Mouse (Mus musculus): ENCODE results near the gene Ugt8a. TPM values are rescaled to one million over a fixed set of nuclear protein-coding genes. Genes with fewer than 3 reads are reported as not detected.
A peak's percentile ranks its signal among the peaks of the same experiment; 100 is the strongest.

The Ugt8a gene
- polyA plus RNA-seq (2015; fragmentation: Nextera tagmentation; extraction: Ambion mirVana), result 3.1 and 3.7 TPM in 2 replicates

DNA sequence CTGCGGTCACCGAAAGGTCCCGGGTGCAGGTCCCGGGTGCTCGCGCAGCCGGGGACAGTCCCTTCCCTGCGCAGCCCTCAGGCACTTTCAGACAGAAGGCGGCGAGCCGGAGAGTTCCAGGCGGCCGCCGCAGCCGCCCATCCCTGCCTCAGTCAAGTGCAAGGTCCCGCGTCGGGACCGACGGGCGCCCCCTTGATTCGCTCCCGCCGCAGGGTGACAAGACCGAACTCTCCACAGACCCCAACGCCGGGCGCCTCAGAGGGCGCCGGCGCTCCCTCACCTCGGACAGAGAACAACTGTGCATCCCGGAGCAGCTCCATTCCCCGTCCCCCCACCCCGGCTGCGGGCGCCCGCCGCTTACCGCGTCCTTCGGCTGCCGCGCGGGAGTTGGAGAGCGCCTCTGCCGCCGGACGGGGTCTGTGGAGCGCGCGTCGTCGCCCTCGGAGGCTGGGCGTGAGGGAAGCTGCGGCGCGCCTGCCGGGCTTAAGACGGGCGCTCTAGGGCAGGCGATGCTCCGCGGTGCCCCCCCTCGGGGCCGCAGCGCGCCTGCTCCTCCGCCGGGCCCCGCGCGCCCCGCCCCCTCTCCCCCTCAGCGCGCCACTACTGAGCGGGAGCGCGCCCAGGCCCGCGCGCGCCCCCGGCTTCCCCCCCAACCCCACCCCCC is at the start of gene Ugt8a:
Gene Ugt8a (minus strand): TSS at position 528 of the 664 bp plus-strand sequence.
- H3K4me3 ChIP-seq, result peak within 1 kb of the TSS; percentile 68
- ATAC-seq, result peak; percentile 95
- peak within 1 kb of the TSS; percentile 68 for H3K9ac ChIP-seq
- WGBS, result under 1% methylated on average over 67 of the region's 85 CpGs
- no peaks in the 10 kb centered on the region for H3K36me3 ChIP-seq (ENCODE audit: poor library complexity, severe bottlenecking)
- peak within 1 kb of the TSS; percentile 90 for H3K4me2 ChIP-seq
- peaks cover 10% of the 10 kb centered on the region for H3K4me1 ChIP-seq
- peak within 1 kb of the TSS; percentile 70 for H3K27ac ChIP-seq
- H3K9me3 ChIP-seq (replicated peaks), result no peaks in the 10 kb centered on the region
- peaks cover 9% of the 10 kb centered on the region for H3K27me3 ChIP-seq

GRCm38 (mm10) chr3:125986639-125987038 is 48.2 kb upstream of the Ugt8a start:
- Histone ChIP-seq H3K4me2 (no peak overlapping the region), H3K4me3 (no peak overlapping the region), H3K27me3 (no peaks in the 10 kb centered on the region), H3K9me3 (replicated peaks) (no peaks in the 10 kb centered on the region), H3K4me1 (no peaks in the 10 kb centered on the region), H3K27ac (no peak overlapping the region), H3K9ac (no peak overlapping the region), H3K36me3 (ENCODE audit: poor library complexity, severe bottlenecking) (no peaks in the 10 kb centered on the region)
- ATAC-seq, result no peak

DNA sequence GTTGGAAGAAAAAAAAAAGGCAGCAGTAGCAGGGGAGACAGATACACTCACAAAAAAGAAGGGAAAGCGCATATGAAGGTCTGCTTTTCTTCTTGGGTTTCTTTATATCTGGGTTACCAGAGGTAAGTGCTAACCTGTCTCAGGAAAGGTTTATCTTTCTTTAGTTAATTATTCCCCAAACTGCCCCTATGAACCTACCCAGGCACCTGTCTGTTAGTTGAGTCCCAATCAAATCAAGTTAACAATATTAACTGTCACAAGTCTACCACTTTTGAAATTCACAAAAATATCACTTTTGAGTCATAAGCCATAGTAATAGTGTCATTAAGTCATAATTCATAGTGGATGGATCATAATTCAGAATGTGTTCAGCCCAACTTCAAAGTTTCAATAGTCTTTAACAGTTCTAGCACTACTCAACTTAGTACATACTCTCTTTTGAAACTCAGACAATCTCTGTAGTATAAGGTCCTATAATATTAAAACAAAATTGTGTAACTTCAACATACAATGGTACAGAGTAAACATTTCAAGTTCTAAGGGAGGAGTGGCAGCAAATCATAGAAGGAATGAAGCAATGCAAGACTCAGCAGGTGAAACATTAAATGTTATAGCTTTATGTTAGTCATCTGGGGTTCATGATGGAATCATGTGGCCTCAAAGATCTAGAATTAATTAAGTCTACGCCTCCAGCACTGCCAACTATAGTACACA is 45.4 kb upstream of the Ugt8a start:
- no peak for ATAC-seq
- no peaks in the 10 kb centered on the region for H3K9me3 ChIP-seq (replicated peaks)
- no peaks in the 10 kb centered on the region for H3K4me1 ChIP-seq
- no peaks in the 10 kb centered on the region for H3K27me3 ChIP-seq
- no peaks in the 10 kb centered on the region for H3K36me3 ChIP-seq (ENCODE audit: poor library complexity, severe bottlenecking)
- 83% methylated on average over 2 of the region's 2 CpGs for WGBS
- no peak overlapping the region for H3K4me3 ChIP-seq
- no peak overlapping the region for H3K27ac ChIP-seq
- H3K4me2 ChIP-seq, result no peak overlapping the region
- no peak overlapping the region for H3K9ac ChIP-seq

DNA sequence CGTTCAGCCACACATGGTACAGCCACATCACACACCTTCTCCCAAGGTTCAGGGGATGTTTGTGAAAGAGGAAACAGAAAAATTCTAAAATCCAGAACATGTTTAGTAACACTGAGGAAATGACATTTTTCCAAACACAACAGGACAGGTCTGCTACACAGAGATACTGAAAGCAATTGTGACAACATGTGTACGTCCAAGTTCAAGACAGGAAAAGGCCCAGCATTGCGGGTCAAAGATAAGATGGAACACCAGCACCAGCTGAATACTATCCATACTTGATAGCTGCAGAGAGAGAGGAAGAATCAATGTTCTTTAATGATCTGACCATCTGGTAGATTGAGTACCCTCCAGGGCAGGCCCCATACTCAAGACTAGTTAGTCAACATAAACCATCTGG is 41.1 kb upstream of the Ugt8a start:
- no peak overlapping the region for H3K27ac ChIP-seq
- ATAC-seq, result no peak
- H3K9me3 ChIP-seq (replicated peaks), result no peaks in the 10 kb centered on the region
- 94% methylated on average over 3 of the region's 3 CpGs for WGBS
- no peaks in the 10 kb centered on the region for H3K27me3 ChIP-seq
- H3K9ac ChIP-seq, result no peak overlapping the region
- no peaks in the 10 kb centered on the region for H3K4me1 ChIP-seq
- no peak overlapping the region for H3K4me3 ChIP-seq
- H3K4me2 ChIP-seq, result no peak overlapping the region
- H3K36me3 ChIP-seq (ENCODE audit: poor library complexity, severe bottlenecking), result no peaks in the 10 kb centered on the region

DNA sequence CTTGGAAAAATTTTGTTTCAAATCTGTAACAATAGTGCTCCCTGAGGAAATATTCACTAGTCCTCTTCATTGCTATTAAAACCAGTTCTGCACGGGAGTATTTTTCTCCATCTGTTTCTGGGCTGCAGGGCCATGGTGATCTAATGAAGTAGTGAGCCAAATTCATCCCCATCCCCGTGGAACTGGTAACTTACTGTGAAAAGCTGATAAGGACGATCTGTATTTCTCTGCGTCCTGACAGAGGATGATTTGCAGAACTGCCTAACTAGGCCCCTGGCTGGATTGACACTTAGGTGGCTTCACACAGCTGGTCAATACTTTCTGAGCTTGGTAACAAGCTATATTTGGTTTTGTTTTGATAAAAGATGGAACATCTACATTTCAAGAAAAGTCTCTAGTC is 37.5 kb upstream of the Ugt8a start:
- no peak overlapping the region for H3K27ac ChIP-seq
- H3K4me2 ChIP-seq, result no peak overlapping the region
- no peak overlapping the region for H3K4me3 ChIP-seq
- no peaks in the 10 kb centered on the region for H3K9me3 ChIP-seq (replicated peaks)
- ATAC-seq, result no peak
- H3K9ac ChIP-seq, result no peak overlapping the region
- no peaks in the 10 kb centered on the region for H3K36me3 ChIP-seq (ENCODE audit: poor library complexity, severe bottlenecking)
- H3K27me3 ChIP-seq, result no peaks in the 10 kb centered on the region
- H3K4me1 ChIP-seq, result no peaks in the 10 kb centered on the region
- whole genome bisulfite sequencing, result 80% methylated on average over 4 of the region's 4 CpGs

GRCm38 (mm10) chr3:125969458-125969857 is 31.0 kb upstream of the Ugt8a start:
- Histone ChIP-seq H3K4me3 (no peak overlapping the region), H3K9me3 (replicated peaks) (no peaks in the 10 kb centered on the region), H3K4me1 (no peaks in the 10 kb centered on the region), H3K36me3 (ENCODE audit: poor library complexity, severe bottlenecking) (no peaks in the 10 kb centered on the region), H3K9ac (no peak overlapping the region), H3K4me2 (no peak overlapping the region), H3K27me3 (no peaks in the 10 kb centered on the region), H3K27ac (no peak overlapping the region)
- WGBS, result 37% methylated on average over 4 of the region's 4 CpGs
- ATAC-seq, result no peak

DNA sequence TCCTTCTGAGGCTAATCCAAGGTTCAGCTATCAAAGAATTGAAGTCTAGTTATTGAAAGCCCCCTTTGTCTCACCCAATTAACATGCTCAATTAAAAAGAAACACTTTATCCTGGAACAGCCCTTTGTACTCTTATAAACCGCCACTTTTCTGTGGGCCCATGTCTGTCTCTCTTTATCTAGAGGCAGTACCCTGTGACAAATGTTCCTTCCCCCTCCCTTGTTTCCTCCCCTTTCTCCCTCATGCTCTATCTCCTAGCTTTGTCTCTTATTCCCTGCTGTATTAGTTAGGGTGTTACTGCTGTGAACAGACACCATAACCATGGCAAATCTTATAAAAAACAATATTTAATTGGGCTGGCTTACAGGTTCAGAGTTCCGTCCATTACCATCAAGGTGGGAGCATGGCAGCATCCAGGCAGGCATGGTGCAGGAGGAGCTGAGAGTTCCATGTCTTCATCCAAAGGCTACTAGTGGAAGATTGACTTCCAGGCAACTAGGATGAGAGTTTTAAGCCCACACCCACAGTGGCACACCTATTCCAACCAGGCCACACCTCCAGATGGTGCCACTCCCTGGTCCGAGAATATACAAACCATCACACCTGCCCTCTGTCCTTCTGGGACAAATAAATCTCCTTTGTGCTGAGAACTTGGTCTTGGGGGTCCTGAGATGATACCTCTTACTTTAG is 17.9 kb upstream of the Ugt8a start:
- Histone ChIP-seq H3K27me3 (no peaks in the 10 kb centered on the region), H3K9me3 (replicated peaks) (no peaks in the 10 kb centered on the region), H3K4me2 (no peak overlapping the region), H3K4me1 (no peaks in the 10 kb centered on the region), H3K36me3 (ENCODE audit: poor library complexity, severe bottlenecking) (no peaks in the 10 kb centered on the region), H3K27ac (no peak overlapping the region), H3K9ac (no peak overlapping the region), H3K4me3 (no peak overlapping the region)
- ATAC-seq, result no peak; the same call in 1 of the 2 replicates
- WGBS, result 51% methylated on average over 3 of the region's 3 CpGs

- WGBS, result 88% methylated on average over 1 of the region's 1 CpGs
- no peak overlapping the region for H3K9ac ChIP-seq
- H3K9me3 ChIP-seq (replicated peaks), result no peaks in the 10 kb centered on the region
- no peak overlapping the region for H3K4me2 ChIP-seq
- H3K4me3 ChIP-seq, result no peak overlapping the region
- no peaks in the 10 kb centered on the region for H3K27me3 ChIP-seq
- no peak for ATAC-seq
- no peak overlapping the region for H3K27ac ChIP-seq
- H3K36me3 ChIP-seq (ENCODE audit: poor library complexity, severe bottlenecking), result no peaks in the 10 kb centered on the region
- no peaks in the 10 kb centered on the region for H3K4me1 ChIP-seq
Measured at GRCm38 (mm10) chr3:125954881-125955280, 16.5 kb upstream of the Ugt8a start.

GRCm38 (mm10) chr3:125940811-125941210 is 2.4 kb upstream of the Ugt8a start:
- H3K9me3 ChIP-seq (replicated peaks), result no peaks in the 10 kb centered on the region
- H3K36me3 ChIP-seq (ENCODE audit: poor library complexity, severe bottlenecking), result no peaks in the 10 kb centered on the region
- H3K27ac ChIP-seq, result no peak overlapping the region
- no peak overlapping the region for H3K9ac ChIP-seq
- H3K27me3 ChIP-seq, result peaks cover 9% of the 10 kb centered on the region
- WGBS, result 81% methylated on average over 3 of the region's 3 CpGs
- H3K4me3 ChIP-seq, result no peak overlapping the region
- ATAC-seq, result no peak
- no peak overlapping the region for H3K4me2 ChIP-seq
- peaks cover 10% of the 10 kb centered on the region for H3K4me1 ChIP-seq

DNA sequence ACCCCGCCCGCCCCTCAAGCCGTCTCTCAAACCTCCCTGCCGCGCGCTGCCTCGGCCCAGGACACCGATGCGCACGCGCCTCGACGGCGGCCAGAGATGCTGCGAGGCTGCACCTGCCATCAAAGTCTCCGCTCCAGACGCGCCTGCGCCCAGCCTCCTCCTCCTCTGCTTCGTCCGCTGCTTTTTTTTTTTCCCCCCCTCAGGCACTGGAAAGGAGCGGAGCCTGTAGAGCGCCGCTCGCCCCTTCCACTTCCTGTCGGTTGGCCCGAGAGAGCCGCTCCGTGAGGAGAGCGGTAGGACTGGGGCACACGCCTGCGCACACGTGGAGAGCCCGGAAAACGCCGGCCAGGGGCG is 314 bp upstream of the Ugt8a start:
- H3K4me2 ChIP-seq, result peak overlapping the region; percentile 90
- H3K27ac ChIP-seq, result no peak overlapping the region
- peak; percentile 91 for ATAC-seq
- H3K9ac ChIP-seq, result peak overlapping the region; percentile 68
- H3K27me3 ChIP-seq, result peaks cover 9% of the 10 kb centered on the region
- peaks cover 10% of the 10 kb centered on the region for H3K4me1 ChIP-seq
- 0% methylated on average over 32 of the region's 37 CpGs for WGBS
- H3K36me3 ChIP-seq (ENCODE audit: poor library complexity, severe bottlenecking), result no peaks in the 10 kb centered on the region
- H3K9me3 ChIP-seq (replicated peaks), result no peaks in the 10 kb centered on the region
- H3K4me3 ChIP-seq, result peak overlapping the region; percentile 68

GRCm38 (mm10) chr3:125937536-125938091 is 805 bp downstream of the Ugt8a start:
- H3K4me2 ChIP-seq, result peak overlapping the region; percentile 90
- H3K27ac ChIP-seq, result peak overlapping the region; percentile 70; the same call in 1 of the 2 replicates
- peak overlapping the region; percentile 68 for H3K4me3 ChIP-seq
- H3K27me3 ChIP-seq, result peaks cover 9% of the 10 kb centered on the region
- H3K4me1 ChIP-seq, result peaks cover 10% of the 10 kb centered on the region
- WGBS, result under 1% methylated on average over 39 of the region's 43 CpGs
- no peaks in the 10 kb centered on the region for H3K36me3 ChIP-seq (ENCODE audit: poor library complexity, severe bottlenecking)
- H3K9ac ChIP-seq, result peak overlapping the region; percentile 68
- H3K9me3 ChIP-seq (replicated peaks), result no peaks in the 10 kb centered on the region
- ATAC-seq, result peak; percentile 73

DNA sequence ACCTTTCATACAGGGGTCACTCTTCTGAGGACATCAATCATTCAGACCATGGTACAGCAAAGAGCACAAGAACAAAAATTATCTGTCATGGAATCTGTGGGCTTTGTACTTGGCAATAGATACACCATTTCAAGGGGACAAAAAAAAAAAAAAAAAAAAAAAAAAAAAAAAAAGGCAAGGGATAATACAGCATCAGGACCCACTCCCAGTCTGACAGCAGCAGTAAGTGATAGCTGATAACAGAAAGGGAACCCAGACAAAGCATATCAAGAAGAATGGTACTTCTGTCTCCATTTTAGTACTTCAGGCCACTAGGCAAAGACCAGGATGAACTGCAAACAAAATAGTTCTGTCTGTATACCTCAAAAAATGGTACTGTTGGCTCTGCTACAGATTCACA is 2.6 kb downstream of the Ugt8a start:
- Histone ChIP-seq H3K36me3 (ENCODE audit: poor library complexity, severe bottlenecking) (no peaks in the 10 kb centered on the region), H3K9ac (no peak overlapping the region), H3K4me3 (no peak overlapping the region), H3K27me3 (peaks cover 9% of the 10 kb centered on the region), H3K4me1 (peaks cover 10% of the 10 kb centered on the region), H3K4me2 (no peak overlapping the region), H3K9me3 (replicated peaks) (no peaks in the 10 kb centered on the region), H3K27ac (no peak overlapping the region)
- no peak for ATAC-seq

Measured in forebrain, embryonic 13.5 days (tissue).